Mouse (Mus musculus): Measurements from ENCODE around the gene Dnah6. TPM values are rescaled to one million over a fixed set of nuclear protein-coding genes. Genes with fewer than 3 reads are reported as not detected.

Dnah6 gene
- total and polyA plus RNA-seq, 3 experiments, result 0.01 to 0.05 TPM; not detected in 1

- Histone ChIP-seq H3K4me1 (ENCODE audit: insufficient read depth, low read depth, low read length) (peaks cover 34% of the 10 kb centered on the region), H3K36me3 (replicated peaks) (no peaks in the 10 kb centered on the region), H3K9me3 (replicated peaks) (peaks cover 4% of the 10 kb centered on the region; the same call in 1 of the 2 replicates), H3K4me3 (ENCODE audit: low read depth, low read length) (no peak overlapping the region; the same call in 1 of the 2 replicates), H3K27me3 (ENCODE audit: insufficient read depth, low read length) (no peaks in the 10 kb centered on the region)
- DNase-seq (ENCODE audit: low spot score), result no peak
- peak; percentile 94 for ATAC-seq (ENCODE audit: extremely low read depth, insufficient number of reproducible peaks, low FRiP score, poor library complexity, severe bottlenecking)
- no peak for TF ChIP-seq CTCF (IDR thresholded peaks at IDR 0.05; ENCODE audit: low read depth, low read length)
- peak; percentile 35 for TF ChIP-seq TAL1 (conservative IDR thresholded peaks at IDR 0.05; ENCODE audit: low read depth, low read length)
These were observed 16.5 kb downstream of the Dnah6 start for GRCm38 (mm10) chr6:73204937-73205336.

GRCm38 (mm10) chr6:73203724-73204123 is 17.7 kb downstream of the Dnah6 start:
- TF ChIP-seq TAL1 (conservative IDR thresholded peaks at IDR 0.05; ENCODE audit: low read depth, low read length) (no peak), GATA1 (IDR thresholded peaks at IDR 0.05; ENCODE audit: borderline replicate concordance, low read length) (no peak), GATA2 (IDR thresholded peaks at IDR 0.05; ENCODE audit: borderline replicate concordance, low read depth, low read length) (no peak), POLR2AphosphoS5 (IDR thresholded peaks at IDR 0.05; ENCODE audit: insufficient replicate concordance, low read depth, low read length) (no peak)
- no peak overlapping the region for H3K4me3 ChIP-seq (ENCODE audit: low read depth, low read length)

DNA sequence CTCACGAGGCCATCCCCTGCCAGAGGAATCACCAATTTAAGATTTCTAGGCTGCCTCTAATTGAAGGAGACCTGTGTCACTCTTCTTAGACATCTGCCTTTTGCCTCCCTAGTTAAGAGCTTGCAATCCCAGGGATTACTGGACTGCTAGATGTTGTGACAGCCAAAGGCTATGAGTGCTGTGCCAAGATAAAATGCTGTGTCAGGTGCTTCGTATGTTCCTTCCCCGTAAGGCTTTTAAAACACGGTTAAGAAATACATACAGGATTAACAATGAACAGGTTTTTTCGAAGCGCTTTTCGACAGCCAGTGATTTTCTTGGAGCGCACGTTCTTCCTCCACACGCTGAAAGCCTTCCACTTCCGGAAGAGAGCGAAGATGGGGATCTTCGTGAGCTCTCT is 26.2 kb downstream of the Dnah6 start:
- TF ChIP-seq POLR2AphosphoS5 (IDR thresholded peaks at IDR 0.05; ENCODE audit: insufficient replicate concordance, low read depth, low read length), result no peak
- TF ChIP-seq GATA1 (IDR thresholded peaks at IDR 0.05; ENCODE audit: borderline replicate concordance, low read length), result no peak
- TF ChIP-seq GATA2 (IDR thresholded peaks at IDR 0.05; ENCODE audit: borderline replicate concordance, low read depth, low read length), result no peak
- TF ChIP-seq TAL1 (conservative IDR thresholded peaks at IDR 0.05; ENCODE audit: low read depth, low read length), result no peak
- TF ChIP-seq CTCF (IDR thresholded peaks at IDR 0.05; ENCODE audit: low read depth, low read length), result no peak
- no peaks in the 10 kb centered on the region for H3K9me3 ChIP-seq (replicated peaks)
- DNase-seq (ENCODE audit: low spot score), result no peak
- no peak overlapping the region for H3K4me3 ChIP-seq (ENCODE audit: low read depth, low read length)
- peaks cover 4% of the 10 kb centered on the region for H3K27me3 ChIP-seq (ENCODE audit: insufficient read depth, low read length)
- H3K36me3 ChIP-seq (replicated peaks), result no peaks in the 10 kb centered on the region
- no peak for ATAC-seq (ENCODE audit: extremely low read depth, insufficient number of reproducible peaks, low FRiP score, poor library complexity, severe bottlenecking)
- peaks cover 8% of the 10 kb centered on the region for H3K4me1 ChIP-seq (ENCODE audit: insufficient read depth, low read depth, low read length)

More at GRCm38 (mm10) chr6:73203724-73204123, 17.7 kb downstream of the Dnah6 start:
- no peak for ATAC-seq (ENCODE audit: extremely low read depth, insufficient number of reproducible peaks, low FRiP score, poor library complexity, severe bottlenecking)
- peaks cover 4% of the 10 kb centered on the region; the same call in 1 of the 2 replicates for H3K9me3 ChIP-seq (replicated peaks)
- no peaks in the 10 kb centered on the region for H3K36me3 ChIP-seq (replicated peaks)
- H3K27me3 ChIP-seq (ENCODE audit: insufficient read depth, low read length), result no peaks in the 10 kb centered on the region
- DNase-seq (ENCODE audit: low spot score), result no peak
- peaks cover 34% of the 10 kb centered on the region for H3K4me1 ChIP-seq (ENCODE audit: insufficient read depth, low read depth, low read length)

DNA sequence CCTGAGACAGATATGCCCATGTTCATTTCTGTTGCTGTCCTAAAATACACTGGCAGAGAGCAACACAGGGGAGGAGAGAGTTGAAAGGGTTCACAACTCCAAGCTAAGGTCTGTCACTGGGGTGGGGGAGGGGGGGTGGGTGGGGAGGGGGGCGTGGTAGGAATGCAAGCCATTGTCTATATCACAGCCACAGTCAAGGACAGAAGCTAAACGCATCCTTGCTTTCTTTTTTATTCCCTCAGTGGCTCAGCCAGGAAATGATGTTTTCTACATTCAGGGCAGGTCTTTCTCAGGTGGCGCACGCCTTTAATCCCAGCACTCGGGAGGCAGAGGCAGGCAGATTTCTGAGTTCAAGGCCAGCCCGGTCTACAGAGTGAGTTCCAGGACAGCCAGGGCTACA is 30.7 kb downstream of the Dnah6 start:
- ATAC-seq (ENCODE audit: extremely low read depth, insufficient number of reproducible peaks, low FRiP score, poor library complexity, severe bottlenecking) (no peak), DNase-seq (ENCODE audit: low spot score) (no peak)
- H3K27me3 ChIP-seq (ENCODE audit: insufficient read depth, low read length), result peaks cover 14% of the 10 kb centered on the region
- no peaks in the 10 kb centered on the region for H3K36me3 ChIP-seq (replicated peaks)
- TF ChIP-seq CTCF (IDR thresholded peaks at IDR 0.05; ENCODE audit: low read depth, low read length) (no peak), GATA2 (IDR thresholded peaks at IDR 0.05; ENCODE audit: borderline replicate concordance, low read depth, low read length) (no peak), POLR2AphosphoS5 (IDR thresholded peaks at IDR 0.05; ENCODE audit: insufficient replicate concordance, low read depth, low read length) (no peak), GATA1 (IDR thresholded peaks at IDR 0.05; ENCODE audit: borderline replicate concordance, low read length) (no peak), TAL1 (conservative IDR thresholded peaks at IDR 0.05; ENCODE audit: low read depth, low read length) (no peak)
- H3K9me3 ChIP-seq (replicated peaks), result no peaks in the 10 kb centered on the region
- H3K4me1 ChIP-seq (ENCODE audit: insufficient read depth, low read depth, low read length), result no peaks in the 10 kb centered on the region
- H3K4me3 ChIP-seq (ENCODE audit: low read depth, low read length), result no peak overlapping the region

GRCm38 (mm10) chr6:73184276-73184675 is 37.2 kb downstream of the Dnah6 start:
- DNase-seq (ENCODE audit: low spot score) (no peak), ATAC-seq (ENCODE audit: extremely low read depth, insufficient number of reproducible peaks, low FRiP score, poor library complexity, severe bottlenecking) (no peak)
- TF ChIP-seq TAL1 (conservative IDR thresholded peaks at IDR 0.05; ENCODE audit: low read depth, low read length) (no peak), POLR2AphosphoS5 (IDR thresholded peaks at IDR 0.05; ENCODE audit: insufficient replicate concordance, low read depth, low read length) (no peak), GATA2 (IDR thresholded peaks at IDR 0.05; ENCODE audit: borderline replicate concordance, low read depth, low read length) (no peak), CTCF (IDR thresholded peaks at IDR 0.05; ENCODE audit: low read depth, low read length) (no peak), GATA1 (IDR thresholded peaks at IDR 0.05; ENCODE audit: borderline replicate concordance, low read length) (no peak)
- Histone ChIP-seq H3K4me3 (ENCODE audit: low read depth, low read length) (no peak overlapping the region), H3K36me3 (replicated peaks) (no peaks in the 10 kb centered on the region), H3K27me3 (ENCODE audit: insufficient read depth, low read length) (peaks cover 25% of the 10 kb centered on the region), H3K9me3 (replicated peaks) (no peaks in the 10 kb centered on the region), H3K4me1 (ENCODE audit: insufficient read depth, low read depth, low read length) (0 out of 2 replicates have a peak, but pooled peaks cover 2% of the 10 kb centered on the region)

DNA sequence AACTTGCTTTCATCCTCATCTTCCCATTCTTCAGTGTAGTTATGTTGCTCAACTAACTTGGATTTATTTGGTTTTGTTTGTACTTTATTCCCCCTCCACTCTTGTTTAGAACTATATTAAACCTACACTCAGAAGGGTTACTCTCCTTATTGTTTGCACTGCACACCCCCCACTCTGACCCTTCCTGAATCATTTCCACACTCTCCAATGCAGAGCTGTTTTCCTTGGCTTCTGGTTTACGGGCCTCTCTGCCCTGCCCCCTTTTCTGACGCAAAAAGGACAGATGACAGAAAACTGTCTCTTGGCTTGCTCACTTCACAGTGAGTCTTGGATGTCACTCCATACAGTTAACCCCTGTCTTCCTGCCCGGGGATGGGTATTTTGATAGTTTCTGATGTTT is 38.5 kb downstream of the Dnah6 start:
- no peak for TF ChIP-seq TAL1 (conservative IDR thresholded peaks at IDR 0.05; ENCODE audit: low read depth, low read length)
- no peak for TF ChIP-seq GATA2 (IDR thresholded peaks at IDR 0.05; ENCODE audit: borderline replicate concordance, low read depth, low read length)
- no peak for TF ChIP-seq POLR2AphosphoS5 (IDR thresholded peaks at IDR 0.05; ENCODE audit: insufficient replicate concordance, low read depth, low read length)
- no peak for TF ChIP-seq GATA1 (IDR thresholded peaks at IDR 0.05; ENCODE audit: borderline replicate concordance, low read length)
- TF ChIP-seq CTCF (IDR thresholded peaks at IDR 0.05; ENCODE audit: low read depth, low read length), result no peak
- DNase-seq (ENCODE audit: low spot score) (no peak), ATAC-seq (ENCODE audit: extremely low read depth, insufficient number of reproducible peaks, low FRiP score, poor library complexity, severe bottlenecking) (no peak)
- Histone ChIP-seq H3K27me3 (ENCODE audit: insufficient read depth, low read length) (peaks cover 22% of the 10 kb centered on the region), H3K36me3 (replicated peaks) (no peaks in the 10 kb centered on the region), H3K4me1 (ENCODE audit: insufficient read depth, low read depth, low read length) (0 out of 2 replicates have a peak, but pooled peaks cover 2% of the 10 kb centered on the region), H3K4me3 (ENCODE audit: low read depth, low read length) (no peak overlapping the region), H3K9me3 (replicated peaks) (no peaks in the 10 kb centered on the region)

All from G1E (cell line).